Mouse (Mus musculus) kidney, postnatal 4 days (tissue): ENCODE measurements around the gene Gm45711.

Experiments
- DNase-seq, 2 experiments: peaks; one replicate each; pipeline ENCODE4 v3.0.0; 2021; ENCODE audit warnings: mixed read lengths in 2 of 2

The Gm45711 gene

DNA sequence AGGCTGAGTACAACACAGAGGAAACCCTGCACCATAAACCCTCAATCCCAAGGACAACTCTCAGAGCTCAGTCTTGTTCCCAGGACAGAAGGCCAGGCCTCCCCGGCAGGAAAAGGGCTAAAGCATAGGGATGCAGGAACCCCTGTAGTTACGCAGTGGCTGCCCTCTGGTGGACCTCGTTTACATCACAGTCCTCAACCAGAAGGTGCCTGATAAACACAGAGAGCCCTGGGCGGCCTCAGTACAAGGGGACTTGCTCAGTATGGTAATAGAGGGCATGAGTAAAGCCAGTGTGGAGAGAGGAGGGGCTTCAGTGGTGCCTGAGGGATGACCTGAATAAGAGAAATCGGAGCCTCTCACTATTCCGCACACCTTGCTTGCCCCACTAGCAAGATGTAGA lies 75.3 kb downstream of the Gm45711 start:
- peak; percentile 55 to 59 for DNase-seq

DNA sequence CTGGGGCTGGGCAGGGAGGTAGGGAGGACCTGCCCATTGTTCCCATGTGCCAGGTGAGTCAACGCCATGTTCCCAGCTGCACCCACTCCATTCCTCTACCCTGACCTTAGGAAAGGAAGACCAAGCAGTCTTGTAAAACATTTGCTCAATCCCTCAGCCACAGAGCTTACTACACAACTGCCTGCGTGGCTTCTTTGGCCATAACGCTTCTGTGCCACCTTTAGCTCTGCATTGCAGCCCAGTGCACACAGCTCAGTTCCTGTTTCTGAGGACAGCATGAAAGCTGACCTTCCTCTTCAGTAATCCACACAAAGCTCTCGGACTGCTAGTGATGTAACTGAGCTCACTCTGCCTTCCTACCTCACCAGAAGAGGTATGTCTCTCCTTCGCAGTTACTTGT lies 77.0 kb downstream of the Gm45711 start:
- DNase-seq, result no peak

DNA sequence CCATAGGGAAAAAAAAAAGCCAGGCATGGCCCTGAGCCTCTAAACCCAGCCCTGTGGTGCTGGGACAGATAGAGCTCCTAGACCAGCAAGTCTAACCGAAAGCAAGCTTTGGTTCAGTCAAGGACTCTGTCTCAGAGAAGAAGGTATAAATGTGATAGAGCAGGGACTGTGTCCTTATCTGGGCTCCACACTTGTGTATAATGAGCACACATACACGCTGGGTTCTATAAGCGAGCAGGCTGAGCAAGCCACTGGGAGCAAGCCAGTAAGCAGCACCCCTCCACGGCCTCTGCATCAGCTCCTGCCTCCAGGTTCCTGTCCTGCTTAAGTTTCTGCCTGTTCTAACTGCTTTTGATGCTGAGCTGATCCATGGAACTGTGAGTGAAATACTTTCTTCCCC lies 77.8 kb downstream of the Gm45711 start:
- DNase-seq, result no peak
